Mouse (Mus musculus): ENCODE measurements around the gene Dnah8. TPM values are rescaled to one million over a fixed set of nuclear protein-coding genes. Genes with fewer than 3 reads are reported as not detected.
A peak's percentile ranks its signal among the peaks of the same experiment; 100 is the strongest.

Gene Dnah8
- polyA plus RNA-seq, 1 experiment from 2014 or later: 0.76 TPM

DNA sequence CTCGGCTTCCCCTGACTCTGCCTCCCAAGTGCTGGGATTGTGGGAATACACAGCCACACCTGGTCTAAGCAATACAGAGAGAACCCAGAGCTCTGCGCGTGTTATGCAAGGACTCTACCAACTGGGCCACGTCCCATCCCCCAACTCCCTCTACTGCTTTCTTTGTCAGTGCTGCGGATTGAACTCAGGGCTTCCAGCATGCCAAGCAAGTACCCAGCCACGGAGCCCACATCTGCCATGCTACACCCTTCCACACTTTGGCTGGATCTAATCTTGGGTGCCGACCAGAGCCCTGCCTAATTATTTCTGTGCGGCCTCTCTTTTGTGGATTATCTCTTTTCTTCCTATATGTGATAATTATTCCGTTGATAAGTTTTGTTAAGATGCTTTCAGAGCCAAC, 215.9 kb downstream of the Dnah8 start:
- ATAC-seq (replicated peaks; ENCODE audit: low FRiP score) (no peak), DNase-seq (ENCODE audit: low spot score) (no peak)
- no peak overlapping the region for H3K4me3 ChIP-seq (ENCODE audit: low read depth, low read length)
- H3K27ac ChIP-seq (ENCODE audit: low read depth, low read length): 0 out of 2 replicates have a peak overlapping the region, but pooled peaks have one; percentile 25
- no peak overlapping the region for H3K4me2 ChIP-seq (ENCODE audit: low read depth, low read length, severe bottlenecking)
- peaks cover 7% of the 10 kb centered on the region; the same call in 1 of the 2 replicates for H3K4me1 ChIP-seq (replicated peaks; ENCODE audit: control insufficient read depth, insufficient read depth, low read length)
- no peaks in the 10 kb centered on the region for H3K36me3 ChIP-seq (ENCODE audit: control insufficient read depth, insufficient read depth, low read length)
- no peaks in the 10 kb centered on the region for H3K27me3 ChIP-seq (ENCODE audit: control insufficient read depth, insufficient read depth, low read length)
- H3K9me3 ChIP-seq (ENCODE audit: control insufficient read depth, low read length): no peaks in the 10 kb centered on the region
- WGBS: 53% methylated on average over 9 of the region's 9 CpGs
- H3K9ac ChIP-seq (ENCODE audit: low read length): no peak overlapping the region

DNA sequence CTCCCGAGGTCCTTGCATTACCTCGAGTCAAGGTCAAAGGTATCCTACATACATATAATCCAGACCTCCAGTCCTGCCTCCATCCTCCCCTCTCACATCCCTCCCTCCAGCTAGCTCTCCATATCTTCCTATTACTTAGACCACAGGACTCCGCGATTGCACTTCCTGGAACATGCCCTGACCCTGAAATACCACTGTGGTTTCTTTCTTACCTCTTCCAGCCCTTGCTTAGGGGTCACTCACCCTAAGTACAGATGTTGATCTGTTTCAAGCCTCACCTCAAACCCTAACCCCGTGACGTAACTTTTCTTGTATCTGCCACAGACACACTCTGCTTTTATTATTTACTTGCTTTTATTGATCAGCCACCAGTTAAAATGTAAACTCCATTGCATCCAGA, 218.2 kb downstream of the Dnah8 start:
- Histone ChIP-seq H3K27ac (ENCODE audit: low read depth, low read length) (no peak overlapping the region), H3K4me1 (replicated peaks; ENCODE audit: control insufficient read depth, insufficient read depth, low read length) (peaks cover 7% of the 10 kb centered on the region; the same call in 1 of the 2 replicates), H3K9ac (ENCODE audit: low read length) (no peak overlapping the region), H3K4me3 (ENCODE audit: low read depth, low read length) (no peak overlapping the region), H3K9me3 (ENCODE audit: control insufficient read depth, low read length) (no peaks in the 10 kb centered on the region), H3K36me3 (ENCODE audit: control insufficient read depth, insufficient read depth, low read length) (no peaks in the 10 kb centered on the region), H3K4me2 (ENCODE audit: low read depth, low read length, severe bottlenecking) (no peak overlapping the region), H3K27me3 (ENCODE audit: control insufficient read depth, insufficient read depth, low read length) (no peaks in the 10 kb centered on the region)
- ATAC-seq (replicated peaks; ENCODE audit: low FRiP score): no peak
- DNase-seq (ENCODE audit: low spot score): no peak
- 81% methylated on average over 6 of the region's 6 CpGs for WGBS

DNA sequence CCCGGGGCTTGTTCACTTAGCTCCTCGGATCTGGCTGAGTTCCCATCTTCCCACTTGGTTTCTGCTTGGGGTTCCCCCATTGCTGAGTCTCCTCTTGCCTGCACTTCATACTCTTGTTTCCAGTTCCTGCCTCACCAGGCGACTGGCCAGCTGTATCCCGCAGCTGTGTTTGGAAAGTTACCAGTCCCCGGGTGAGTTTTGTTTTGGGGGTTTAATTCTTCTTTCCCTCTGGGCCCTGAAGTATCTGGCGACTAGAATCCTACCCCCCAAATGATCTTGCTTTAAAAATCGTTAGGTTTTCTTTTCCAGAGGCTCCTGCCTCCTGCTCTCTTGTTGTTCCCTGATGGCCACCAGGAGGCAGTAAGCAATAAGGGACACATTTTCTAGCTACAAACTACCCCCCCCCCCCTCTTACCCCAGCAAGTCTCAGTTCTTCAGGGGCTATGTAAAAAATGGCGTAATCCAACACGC, 220.2 kb downstream of the Dnah8 start:
- peaks cover 5% of the 10 kb centered on the region; the same call in 1 of the 2 replicates for H3K4me1 ChIP-seq (replicated peaks; ENCODE audit: control insufficient read depth, insufficient read depth, low read length)
- 58% methylated on average over 9 of the region's 9 CpGs for WGBS
- H3K4me3 ChIP-seq (ENCODE audit: low read depth, low read length): no peak overlapping the region
- H3K27me3 ChIP-seq (ENCODE audit: control insufficient read depth, insufficient read depth, low read length): no peaks in the 10 kb centered on the region
- no peak overlapping the region for H3K9ac ChIP-seq (ENCODE audit: low read length)
- no peaks in the 10 kb centered on the region for H3K36me3 ChIP-seq (ENCODE audit: control insufficient read depth, insufficient read depth, low read length)
- DNase-seq (ENCODE audit: low spot score): no peak
- H3K27ac ChIP-seq (ENCODE audit: low read depth, low read length): no peak overlapping the region
- no peak for ATAC-seq (replicated peaks; ENCODE audit: low FRiP score)
- no peak overlapping the region for H3K4me2 ChIP-seq (ENCODE audit: low read depth, low read length, severe bottlenecking)
- H3K9me3 ChIP-seq (ENCODE audit: control insufficient read depth, low read length): no peaks in the 10 kb centered on the region

DNA sequence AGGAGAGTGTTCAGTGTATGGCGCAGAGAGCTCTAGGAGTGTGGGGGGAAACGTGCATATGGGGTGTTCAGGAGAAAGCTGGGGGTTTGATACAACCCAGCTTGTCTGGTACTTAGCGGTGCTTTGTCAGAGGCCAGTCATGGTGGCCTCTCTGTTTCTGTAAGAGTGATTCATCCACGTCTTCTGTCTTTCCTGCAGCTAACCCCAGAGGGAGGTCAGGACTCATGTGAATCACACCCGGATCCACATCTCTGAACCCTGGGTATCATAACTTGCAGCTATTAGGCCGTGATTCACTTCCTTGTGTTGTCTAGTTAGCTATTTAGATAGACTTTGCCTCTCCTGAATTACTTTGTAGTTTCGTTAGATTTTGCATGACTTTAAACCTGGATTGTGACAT, 223.3 kb downstream of the Dnah8 start:
- H3K36me3 ChIP-seq (ENCODE audit: control insufficient read depth, insufficient read depth, low read length): no peaks in the 10 kb centered on the region
- no peak overlapping the region for H3K4me3 ChIP-seq (ENCODE audit: low read depth, low read length)
- no peaks in the 10 kb centered on the region for H3K9me3 ChIP-seq (ENCODE audit: control insufficient read depth, low read length)
- 89% methylated on average over 7 of the region's 7 CpGs for WGBS
- no peak for ATAC-seq (replicated peaks; ENCODE audit: low FRiP score)
- DNase-seq (ENCODE audit: low spot score): no peak
- H3K4me2 ChIP-seq (ENCODE audit: low read depth, low read length, severe bottlenecking): no peak overlapping the region
- H3K9ac ChIP-seq (ENCODE audit: low read length): no peak overlapping the region
- no peaks in the 10 kb centered on the region for H3K4me1 ChIP-seq (replicated peaks; ENCODE audit: control insufficient read depth, insufficient read depth, low read length)
- no peaks in the 10 kb centered on the region for H3K27me3 ChIP-seq (ENCODE audit: control insufficient read depth, insufficient read depth, low read length)
- H3K27ac ChIP-seq (ENCODE audit: low read depth, low read length): no peak overlapping the region

DNA sequence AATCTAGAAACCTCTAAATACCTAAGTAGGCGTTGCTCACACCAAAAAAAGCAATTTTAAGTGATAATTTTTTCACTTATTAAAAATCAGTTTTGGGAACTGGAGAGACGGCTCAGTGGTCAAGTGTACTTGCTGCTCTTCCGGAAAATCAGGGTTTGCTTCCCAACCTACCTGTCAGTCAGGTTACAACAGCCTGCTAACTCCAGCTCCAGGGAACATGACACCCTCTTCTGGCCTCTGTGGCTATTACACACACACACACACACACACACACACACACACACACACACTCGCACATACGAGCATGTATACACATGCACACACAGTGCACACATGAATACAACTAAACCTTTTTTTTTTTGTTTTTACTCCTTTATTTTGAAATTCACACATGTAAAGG, 223.9 kb downstream of the Dnah8 start:
- no peaks in the 10 kb centered on the region for H3K36me3 ChIP-seq (ENCODE audit: control insufficient read depth, insufficient read depth, low read length)
- H3K27me3 ChIP-seq (ENCODE audit: control insufficient read depth, insufficient read depth, low read length): no peaks in the 10 kb centered on the region
- H3K27ac ChIP-seq (ENCODE audit: low read depth, low read length): no peak overlapping the region
- WGBS: 93% methylated on average over 5 of the region's 5 CpGs
- H3K4me3 ChIP-seq (ENCODE audit: low read depth, low read length): no peak overlapping the region
- H3K9me3 ChIP-seq (ENCODE audit: control insufficient read depth, low read length): no peaks in the 10 kb centered on the region
- DNase-seq (ENCODE audit: low spot score): no peak
- H3K4me1 ChIP-seq (replicated peaks; ENCODE audit: control insufficient read depth, insufficient read depth, low read length): no peaks in the 10 kb centered on the region
- H3K4me2 ChIP-seq (ENCODE audit: low read depth, low read length, severe bottlenecking): no peak overlapping the region
- no peak for ATAC-seq (replicated peaks; ENCODE audit: low FRiP score)
- no peak overlapping the region for H3K9ac ChIP-seq (ENCODE audit: low read length)

DNA sequence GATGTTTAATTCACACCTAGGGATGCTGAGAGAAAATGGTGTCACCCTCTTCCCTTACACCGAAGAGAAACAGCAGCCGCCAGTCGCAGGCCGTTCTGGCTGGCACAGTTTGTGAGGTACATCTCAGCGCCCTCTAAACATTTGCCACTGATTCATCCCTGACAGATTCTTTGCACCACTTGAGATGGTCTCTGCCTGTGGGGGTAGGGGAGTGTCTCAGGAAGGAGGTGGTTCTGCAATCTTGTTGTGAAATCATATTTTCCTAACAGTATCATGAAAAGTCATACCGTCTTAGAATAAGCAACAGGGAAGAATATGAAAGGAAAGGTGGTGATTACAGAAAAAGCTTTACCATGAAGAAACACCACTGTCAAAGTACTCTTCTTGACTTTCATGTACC, 224.7 kb downstream of the Dnah8 start:
- H3K9me3 ChIP-seq (ENCODE audit: control insufficient read depth, low read length): no peaks in the 10 kb centered on the region
- H3K4me3 ChIP-seq (ENCODE audit: low read depth, low read length): no peak overlapping the region
- WGBS: 98% methylated on average over 6 of the region's 6 CpGs
- ATAC-seq (replicated peaks; ENCODE audit: low FRiP score): no peak
- H3K4me2 ChIP-seq (ENCODE audit: low read depth, low read length, severe bottlenecking): no peak overlapping the region
- no peaks in the 10 kb centered on the region for H3K4me1 ChIP-seq (replicated peaks; ENCODE audit: control insufficient read depth, insufficient read depth, low read length)
- no peak overlapping the region for H3K27ac ChIP-seq (ENCODE audit: low read depth, low read length)
- H3K27me3 ChIP-seq (ENCODE audit: control insufficient read depth, insufficient read depth, low read length): no peaks in the 10 kb centered on the region
- no peak overlapping the region for H3K9ac ChIP-seq (ENCODE audit: low read length)
- no peak for DNase-seq (ENCODE audit: low spot score)
- H3K36me3 ChIP-seq (ENCODE audit: control insufficient read depth, insufficient read depth, low read length): no peaks in the 10 kb centered on the region

DNA sequence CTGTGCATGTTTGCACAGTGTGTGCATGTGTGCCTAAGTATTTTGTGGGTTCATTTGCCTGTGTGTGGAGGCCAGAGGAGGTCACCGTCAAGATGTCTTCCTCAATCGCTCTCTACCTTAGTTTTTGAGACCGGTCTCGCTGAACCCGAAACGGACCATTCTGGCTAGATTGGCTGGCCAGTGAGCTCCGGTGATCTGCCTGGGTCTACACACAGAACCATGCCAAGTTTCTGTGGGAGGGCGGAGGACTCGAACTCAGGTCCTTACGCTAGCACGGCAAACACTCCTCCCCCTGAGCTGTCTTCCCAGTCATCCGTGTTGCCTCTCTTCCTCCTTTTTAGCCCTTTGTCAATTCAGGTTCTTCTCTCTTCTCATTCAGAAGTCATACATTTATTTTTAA, 225.7 kb downstream of the Dnah8 start:
- H3K9me3 ChIP-seq (ENCODE audit: control insufficient read depth, low read length): no peaks in the 10 kb centered on the region
- no peaks in the 10 kb centered on the region for H3K4me1 ChIP-seq (replicated peaks; ENCODE audit: control insufficient read depth, insufficient read depth, low read length)
- H3K27me3 ChIP-seq (ENCODE audit: control insufficient read depth, insufficient read depth, low read length): no peaks in the 10 kb centered on the region
- no peak overlapping the region for H3K4me3 ChIP-seq (ENCODE audit: low read depth, low read length)
- DNase-seq (ENCODE audit: low spot score): no peak
- no peak overlapping the region for H3K4me2 ChIP-seq (ENCODE audit: low read depth, low read length, severe bottlenecking)
- H3K36me3 ChIP-seq (ENCODE audit: control insufficient read depth, insufficient read depth, low read length): no peaks in the 10 kb centered on the region
- 94% methylated on average over 12 of the region's 12 CpGs for WGBS
- H3K27ac ChIP-seq (ENCODE audit: low read depth, low read length): no peak overlapping the region
- no peak overlapping the region for H3K9ac ChIP-seq (ENCODE audit: low read length)
- no peak for ATAC-seq (replicated peaks; ENCODE audit: low FRiP score)

DNA sequence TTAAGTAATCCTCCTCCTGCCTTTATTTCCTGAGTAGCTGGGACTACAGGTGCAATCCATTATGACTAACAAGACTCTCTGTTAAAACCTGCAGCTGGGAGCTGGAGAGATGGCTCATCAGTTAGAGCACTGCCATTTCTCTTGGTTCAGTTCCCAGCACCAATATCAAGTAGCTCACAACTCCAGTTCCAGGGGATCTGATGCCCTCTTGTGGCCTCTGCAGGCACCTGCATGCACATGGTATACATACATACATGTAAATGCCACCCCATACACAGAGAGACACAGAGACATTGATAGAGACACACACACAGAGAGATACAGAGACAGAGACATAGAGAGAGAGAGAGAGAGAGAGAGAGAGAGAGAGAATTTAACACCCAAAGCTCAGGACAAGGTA, 228.2 kb downstream of the Dnah8 start:
- ATAC-seq (replicated peaks; ENCODE audit: low FRiP score): no peak
- H3K9ac ChIP-seq (ENCODE audit: low read length): no peak overlapping the region
- H3K27me3 ChIP-seq (ENCODE audit: control insufficient read depth, insufficient read depth, low read length): no peaks in the 10 kb centered on the region
- no peak overlapping the region for H3K4me2 ChIP-seq (ENCODE audit: low read depth, low read length, severe bottlenecking)
- H3K36me3 ChIP-seq (ENCODE audit: control insufficient read depth, insufficient read depth, low read length): no peaks in the 10 kb centered on the region
- H3K27ac ChIP-seq (ENCODE audit: low read depth, low read length): no peak overlapping the region
- no peak overlapping the region for H3K4me3 ChIP-seq (ENCODE audit: low read depth, low read length)
- H3K9me3 ChIP-seq (ENCODE audit: control insufficient read depth, low read length): no peaks in the 10 kb centered on the region
- no peak for DNase-seq (ENCODE audit: low spot score)
- no peaks in the 10 kb centered on the region for H3K4me1 ChIP-seq (replicated peaks; ENCODE audit: control insufficient read depth, insufficient read depth, low read length)

DNA sequence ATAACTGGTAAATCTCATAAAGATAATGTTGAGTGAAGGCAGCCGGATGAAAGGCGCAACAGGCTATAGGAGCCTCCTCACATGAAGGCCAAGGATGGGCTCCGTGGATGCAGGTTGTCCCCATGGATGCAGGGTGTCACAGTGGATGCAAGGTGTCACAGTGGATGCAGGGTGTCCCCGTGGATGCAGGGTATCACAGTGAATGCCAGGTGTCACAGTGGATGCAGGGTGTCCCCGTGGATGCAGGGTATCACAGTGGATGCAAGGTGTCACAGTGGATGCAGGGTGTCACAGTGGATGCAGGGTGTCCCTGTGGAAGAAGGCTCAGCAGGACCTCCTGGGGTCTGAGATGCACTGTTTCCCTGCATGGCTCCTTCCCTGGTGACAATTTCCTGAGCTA, 233.2 kb downstream of the Dnah8 start:
- Histone ChIP-seq H3K27me3 (ENCODE audit: control insufficient read depth, insufficient read depth, low read length) (no peaks in the 10 kb centered on the region), H3K27ac (ENCODE audit: low read depth, low read length) (no peak overlapping the region), H3K36me3 (ENCODE audit: control insufficient read depth, insufficient read depth, low read length) (no peaks in the 10 kb centered on the region), H3K4me1 (replicated peaks; ENCODE audit: control insufficient read depth, insufficient read depth, low read length) (peaks cover 13% of the 10 kb centered on the region; the same call in 1 of the 2 replicates), H3K4me3 (ENCODE audit: low read depth, low read length) (no peak overlapping the region), H3K4me2 (ENCODE audit: low read depth, low read length, severe bottlenecking) (no peak overlapping the region), H3K9me3 (ENCODE audit: control insufficient read depth, low read length) (no peaks in the 10 kb centered on the region), H3K9ac (ENCODE audit: low read length) (no peak overlapping the region)
- WGBS: 91% methylated on average over 5 of the region's 5 CpGs
- DNase-seq (ENCODE audit: low spot score) (no peak), ATAC-seq (replicated peaks; ENCODE audit: low FRiP score) (no peak)

All from forebrain, embryonic 11.5 days (tissue).